Mouse (Mus musculus): ENCODE measurements at regions not wholly inside any gene's neighbourhood (a gene's known extent, or its start where the extent isn't known, plus 50 kb on each side); places are given as distances from the start of the nearest gene placed in this dataset.

GRCm38 (mm10) chr5:106757436-106757835 lies 60.3 kb upstream of the Zfp644 start:
- peaks cover 24% of the 10 kb centered on the region for H3K27me3 ChIP-seq
- H3K9ac ChIP-seq, result 0 out of 2 replicates have a peak overlapping the region, but pooled peaks have one; percentile 51
- peak overlapping the region; percentile 24 for H3K4me3 ChIP-seq
- peak overlapping the region; percentile 57 for H3K4me2 ChIP-seq
- H3K27ac ChIP-seq, result no peak overlapping the region
- H3K36me3 ChIP-seq, result no peaks in the 10 kb centered on the region
- no peak for ATAC-seq (ENCODE audit: insufficient number of reproducible peaks, insufficient read depth, low FRiP score, low TSS enrichment, low read depth)
- no peaks in the 10 kb centered on the region for H3K9me3 ChIP-seq
- peaks cover 13% of the 10 kb centered on the region for H3K4me1 ChIP-seq
- WGBS, result 2% methylated on average over 14 of the region's 14 CpGs

- H3K9ac ChIP-seq, result peak overlapping the region; percentile 51; the same call in 1 of the 2 replicates
- no peaks in the 10 kb centered on the region for H3K9me3 ChIP-seq
- H3K4me3 ChIP-seq, result peak overlapping the region; percentile 24
- H3K4me2 ChIP-seq, result peak overlapping the region; percentile 57
- H3K36me3 ChIP-seq, result no peaks in the 10 kb centered on the region
- peaks cover 13% of the 10 kb centered on the region for H3K4me1 ChIP-seq
- H3K27me3 ChIP-seq, result peaks cover 24% of the 10 kb centered on the region
- no peak overlapping the region for H3K27ac ChIP-seq
- no peak for ATAC-seq (ENCODE audit: insufficient number of reproducible peaks, insufficient read depth, low FRiP score, low TSS enrichment, low read depth)
- 2% methylated on average over 10 of the region's 10 CpGs for WGBS
These were observed 59.9 kb upstream of the Zfp644 start for GRCm38 (mm10) chr5:106756937-106757371.

- WGBS, result 94% methylated on average over 1 of the region's 1 CpGs
- H3K4me1 ChIP-seq, result peaks cover 13% of the 10 kb centered on the region
- H3K4me3 ChIP-seq, result no peak overlapping the region
- H3K36me3 ChIP-seq, result no peaks in the 10 kb centered on the region
- no peaks in the 10 kb centered on the region for H3K9me3 ChIP-seq
- no peak overlapping the region for H3K27ac ChIP-seq
- no peak overlapping the region for H3K4me2 ChIP-seq
- ATAC-seq (ENCODE audit: insufficient number of reproducible peaks, insufficient read depth, low FRiP score, low TSS enrichment, low read depth), result no peak
- H3K9ac ChIP-seq, result no peak overlapping the region
- peaks cover 15% of the 10 kb centered on the region for H3K27me3 ChIP-seq
These were observed 56.2 kb upstream of the Zfp644 start for GRCm38 (mm10) chr5:106753289-106753688.

GRCm38 (mm10) chr5:106750168-106750567 lies 53.1 kb upstream of the Zfp644 start:
- H3K4me1 ChIP-seq, result no peaks in the 10 kb centered on the region

GRCm38 (mm10) chr5:106748527-106749138 lies 51.5 kb upstream of the Zfp644 start:
- 60% methylated on average over 12 of the region's 12 CpGs for WGBS
- no peak for ATAC-seq (ENCODE audit: insufficient number of reproducible peaks, insufficient read depth, low FRiP score, low TSS enrichment, low read depth)
- Histone ChIP-seq H3K9ac (no peak overlapping the region), H3K4me3 (no peak overlapping the region), H3K4me1 (no peaks in the 10 kb centered on the region), H3K27me3 (no peaks in the 10 kb centered on the region), H3K9me3 (no peaks in the 10 kb centered on the region), H3K4me2 (no peak overlapping the region), H3K27ac (no peak overlapping the region), H3K36me3 (no peaks in the 10 kb centered on the region)

More at GRCm38 (mm10) chr5:106750168-106750567, 53.1 kb upstream of the Zfp644 start:
- H3K4me3 ChIP-seq, result no peak overlapping the region
- no peak overlapping the region for H3K9ac ChIP-seq
- no peaks in the 10 kb centered on the region for H3K27me3 ChIP-seq
- H3K9me3 ChIP-seq, result no peaks in the 10 kb centered on the region
- H3K4me2 ChIP-seq, result no peak overlapping the region
- H3K36me3 ChIP-seq, result no peaks in the 10 kb centered on the region
- H3K27ac ChIP-seq, result no peak overlapping the region
- no peak for ATAC-seq (ENCODE audit: insufficient number of reproducible peaks, insufficient read depth, low FRiP score, low TSS enrichment, low read depth)
- WGBS, result 88% methylated on average over 2 of the region's 2 CpGs

All from embryonic facial prominence, embryonic 13.5 days (tissue).